Comparison of ENCODE assay signal across 8 mouse cellular contexts in genomic region chr10:127265727-127266111, GRCm38 (mm10). TPM values are rescaled to one million over a fixed set of nuclear protein-coding genes. Genes with fewer than 3 reads are reported as not detected.
DNase-seq lines count a peak whose midpoint lies in the region; ATAC-seq and TF ChIP-seq lines count a peak whose summit lies in the region.

No protein-coding gene starts in this region.

- peak overlapping the region; percentile 99 for H3K4me3 ChIP-seq in embryonic facial prominence, embryonic 15.5 days (replicated peaks)
- H3K4me3 ChIP-seq in midbrain, postnatal 0 days (ENCODE audit: low read depth, low read length) = peak overlapping the region; percentile 86

- intact Hi-C loops in left cerebral cortex, postnatal 4 days (cut with DNase I) = no loop called here

- H3K9ac ChIP-seq in embryonic facial prominence, embryonic 15.5 days = no peak overlapping the region
- H3K9ac ChIP-seq in midbrain, postnatal 0 days (replicated peaks; ENCODE audit: low read length, poor library complexity, severe bottlenecking) = no peak overlapping the region

- peaks cover 9% of the 10 kb centered on the region for H3K27me3 ChIP-seq in embryonic facial prominence, embryonic 15.5 days
- no peaks in the 10 kb centered on the region for H3K27me3 ChIP-seq in midbrain, postnatal 0 days (ENCODE audit: insufficient read depth, low read length)

- no peak overlapping the region for H3K27ac ChIP-seq in embryonic facial prominence, embryonic 15.5 days (replicated peaks)
- peak overlapping the region; percentile 94 for H3K27ac ChIP-seq in midbrain, postnatal 0 days (ENCODE audit: low read depth, low read length)

- H3K4me1 ChIP-seq in embryonic facial prominence, embryonic 15.5 days = peaks cover 33% of the 10 kb centered on the region
- peaks cover 18% of the 10 kb centered on the region; the same call in 1 of the 2 replicates for H3K4me1 ChIP-seq in midbrain, postnatal 0 days (ENCODE audit: insufficient read depth, low read length)

- no peaks in the 10 kb centered on the region for H3K9me3 ChIP-seq in embryonic facial prominence, embryonic 15.5 days (replicated peaks)
- H3K9me3 ChIP-seq in midbrain, postnatal 0 days (ENCODE audit: low read length) = no peaks in the 10 kb centered on the region

- peak overlapping the region; percentile 86 for H3K4me2 ChIP-seq in embryonic facial prominence, embryonic 15.5 days (replicated peaks)
- peak overlapping the region; percentile 84; the same call in 1 of the 2 replicates for H3K4me2 ChIP-seq in midbrain, postnatal 0 days (ENCODE audit: low read depth, low read length, poor library complexity, severe bottlenecking)

- DNase-seq in cerebellum, postnatal 10 days = peak; percentile 44 to 60
- DNase-seq in cerebellum, postnatal 36 days = no peak
- DNase-seq in 416B (ENCODE audit: low read depth) = peak; percentile 84
- DNase-seq in kidney, postnatal 14 days = peak; percentile 24
- DNase-seq in midbrain, postnatal 0 days (ENCODE audit: low spot score) = peak; percentile 49
- no peak for DNase-seq in spleen, adult 18-20 months
- no peak for DNase-seq in left cerebral cortex, postnatal 4 days

- H3K36me3 ChIP-seq in embryonic facial prominence, embryonic 15.5 days = peaks cover 22% of the 10 kb centered on the region
- H3K36me3 ChIP-seq in midbrain, postnatal 0 days (ENCODE audit: insufficient read depth, low read length) = peaks cover 15% of the 10 kb centered on the region

- TF ChIP-seq CTCF in midbrain, postnatal 0 days (IDR thresholded peaks at IDR 0.05) = peak; percentile 33

- no peak for ATAC-seq in embryonic facial prominence, embryonic 15.5 days (ENCODE audit: insufficient number of reproducible peaks, low FRiP score, low TSS enrichment, low read depth)
- peak; percentile 61 for ATAC-seq in midbrain, postnatal 0 days (ENCODE audit: low FRiP score)

- 30% methylated on average over 4 of the region's 4 CpGs for WGBS in embryonic facial prominence, embryonic 15.5 days
- 25% methylated on average over 4 of the region's 4 CpGs for WGBS in midbrain, postnatal 0 days

RNA-seq across cellular contexts. Expression of gene Dctn2, which starts 0.4 kb away (rescaled TPM):
- 206 and 212 TPM in 2 replicates for polyA plus RNA-seq in embryonic facial prominence, embryonic 15.5 days (2015; fragmentation: Nextera tagmentation; extraction: Ambion mirVana)
- 274 and 309 TPM in 2 replicates for total RNA-seq in midbrain, postnatal 0 days (2014; rRNA removed)
- 318 and 345 TPM in 2 replicates for polyA plus RNA-seq in midbrain, postnatal 0 days (2015; fragmentation: Nextera tagmentation; extraction: Ambion mirVana)
- 100 to 1,000 TPM; 298 to 302 TPM for total RNA-seq in left cerebral cortex, postnatal 4 days (2021)

RNA-seq across cellular contexts. Expression of gene Kif5a, which starts 2.6 kb away (rescaled TPM):
- 6.9 and 7.6 TPM in 2 replicates for polyA plus RNA-seq in embryonic facial prominence, embryonic 15.5 days (2015; fragmentation: Nextera tagmentation; extraction: Ambion mirVana)
- total RNA-seq in midbrain, postnatal 0 days (2014; rRNA removed) = 244 and 249 TPM in 2 replicates
- polyA plus RNA-seq in midbrain, postnatal 0 days (2015; fragmentation: Nextera tagmentation; extraction: Ambion mirVana) = 102 and 103 TPM in 2 replicates
- total RNA-seq in left cerebral cortex, postnatal 4 days (2021) = 100 to 1,000 TPM; 291 to 312 TPM

RNA-seq across cellular contexts. Expression of gene Mbd6, which starts 23.1 kb away (rescaled TPM):
- 19.6 and 20.8 TPM in 2 replicates for polyA plus RNA-seq in embryonic facial prominence, embryonic 15.5 days (2015; fragmentation: Nextera tagmentation; extraction: Ambion mirVana)
- 8.2 and 10.0 TPM in 2 replicates for total RNA-seq in midbrain, postnatal 0 days (2014; rRNA removed)
- polyA plus RNA-seq in midbrain, postnatal 0 days (2015; fragmentation: Nextera tagmentation; extraction: Ambion mirVana) = 7.3 and 11.2 TPM in 2 replicates
- total RNA-seq in left cerebral cortex, postnatal 4 days (2021) = 10 to 100 TPM; 47.7 to 51.5 TPM

RNA-seq across cellular contexts. Expression of gene Mars, which starts 45.9 kb away (rescaled TPM):
- polyA plus RNA-seq in embryonic facial prominence, embryonic 15.5 days (2015; fragmentation: Nextera tagmentation; extraction: Ambion mirVana) = 101 and 105 TPM in 2 replicates
- total RNA-seq in midbrain, postnatal 0 days (2014; rRNA removed) = 62.6 and 84.3 TPM in 2 replicates
- polyA plus RNA-seq in midbrain, postnatal 0 days (2015; fragmentation: Nextera tagmentation; extraction: Ambion mirVana) = 103 and 112 TPM in 2 replicates
- 10 to 100 TPM; 65.3 to 65.5 TPM for total RNA-seq in left cerebral cortex, postnatal 4 days (2021)

RNA-seq across cellular contexts. Expression of gene Pip4k2c, which starts 54.3 kb away (rescaled TPM):
- polyA plus RNA-seq in embryonic facial prominence, embryonic 15.5 days (2015; fragmentation: Nextera tagmentation; extraction: Ambion mirVana) = 31.0 and 31.3 TPM in 2 replicates
- total RNA-seq in midbrain, postnatal 0 days (2014; rRNA removed) = 17.0 and 18.3 TPM in 2 replicates
- polyA plus RNA-seq in midbrain, postnatal 0 days (2015; fragmentation: Nextera tagmentation; extraction: Ambion mirVana) = 14.5 and 15.1 TPM in 2 replicates
- total RNA-seq in left cerebral cortex, postnatal 4 days (2021) = 10 to 100 TPM; 23.8 to 25.0 TPM

Comparison
In these comparisons a context has a peak if more than half of its experiments do, and no peak if none do; other contexts are left out.
1. DNase-seq: peak in cerebellum, postnatal 10 days (2 of 2), 416B (single experiment), kidney, postnatal 14 days (single experiment) and midbrain, postnatal 0 days (single experiment); none in cerebellum, postnatal 36 days (0 of 2), spleen, adult 18-20 months (0 of 2) and left cerebral cortex, postnatal 4 days (single experiment).